Mouse (Mus musculus) neural tube, embryonic 14.5 days (tissue): ENCODE results near the gene Nf2. TPM values are rescaled to one million over a fixed set of nuclear protein-coding genes. Genes with fewer than 3 reads are reported as not detected.

Experiments used
- ATAC-seq: fragments of 200-750 bp; cut with Nextera tagmentation; 2 replicates; pipeline ENCODE4 v1.8.0; 2017; ENCODE audit warnings: low read depth, mild to moderate bottlenecking, moderate TSS enrichment, moderate library complexity
- H3K27ac ChIP-seq: fragments of 300-500 bp; sonication (generic); 2 replicates; pipeline ENCODE4 v1.5.1; 2014; ENCODE audit warnings: low read depth, mild to moderate bottlenecking, control low read depth, low read length, moderate library complexity, mixed read lengths
- H3K27me3 ChIP-seq: fragments of 300-500 bp; sonication (generic); 2 replicates; pipeline ENCODE4 v1.6.1; 2014; ENCODE audit warnings: low read length; ENCODE audit not compliant: control insufficient read depth, insufficient read depth
- H3K36me3 ChIP-seq: fragments of 300-500 bp; sonication (generic); 2 replicates; pipeline ENCODE4 v1.6.1; 2014; ENCODE audit warnings: low read length, mixed read lengths; ENCODE audit not compliant: control insufficient read depth, insufficient read depth
- H3K4me1 ChIP-seq: fragments of 300-500 bp; sonication (generic); 2 replicates; pipeline ENCODE4 v1.6.1; 2014; ENCODE audit warnings: low read length; ENCODE audit not compliant: control insufficient read depth, insufficient read depth
- H3K4me2 ChIP-seq: fragments of 300-500 bp; sonication (generic); 2 replicates; pipeline ENCODE4 v1.6.1; 2014; ENCODE audit warnings: mild to moderate bottlenecking, low read depth, low read length, control low read depth
- H3K4me3 ChIP-seq: fragments of 300-500 bp; sonication (generic); 2 replicates; pipeline ENCODE4 v1.5.1; 2014; ENCODE audit warnings: low read depth, low read length, control low read depth, mixed read lengths
- H3K9ac ChIP-seq: fragments of 300-500 bp; sonication (generic); replicated peaks from 2 replicates; pipeline ENCODE4 v1.6.1; 2014; ENCODE audit warnings: low read depth, mild to moderate bottlenecking, control low read depth, low read length, mixed read lengths
- H3K9me3 ChIP-seq: fragments of 300-500 bp; sonication (generic); 2 replicates; pipeline ENCODE4 v1.6.1; 2016; ENCODE audit warnings: low read length; ENCODE audit not compliant: control insufficient read depth
- WGBS: fragments of 180-500 bp; shearing (Covaris S2); extraction: QIAGEN DNeasy Blood & Tissue Kit; methylation state at CpG from one replicate; pipeline ENCODE4 v1.1.7; 2014; 5-methylcytosine and 5-hydroxymethylcytosine counted together
- polyA plus RNA-seq: library from polyadenylated mRNA; unstranded; fragments of >200 nt; fragmentation: Nextera tagmentation; extraction: Ambion mirVana; gene quantifications from 2 replicates; pipeline ENCODE4 v1.2.1, GENCODE M21; 2014

Nf2 gene
- polyA plus RNA-seq, 1 experiment from 2014 or later = 52.3 TPM

DNA sequence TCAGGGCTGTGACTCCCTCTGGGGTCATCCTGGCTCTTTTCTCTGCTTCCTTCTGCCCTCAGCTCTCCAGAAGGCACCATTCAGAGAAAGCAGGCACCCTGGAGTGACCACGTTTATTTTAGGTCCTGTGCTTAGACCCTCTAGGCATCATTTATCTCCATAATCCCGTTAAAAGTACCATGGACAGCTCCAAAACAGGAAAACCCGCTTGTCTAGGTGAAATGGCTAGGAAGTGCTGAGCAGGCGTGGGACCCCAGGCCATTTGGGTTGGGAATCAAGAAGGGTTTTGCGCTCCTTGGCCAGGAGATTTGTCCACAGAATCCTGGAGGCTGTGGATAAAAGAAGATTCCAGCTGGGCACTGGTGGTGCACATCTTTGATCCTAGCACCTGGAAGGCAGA, 85.7 kb downstream of the Nf2 start:
- Histone ChIP-seq H3K9ac (no peak overlapping the region), H3K4me2 (no peak overlapping the region), H3K27ac (no peak overlapping the region), H3K4me1 (peaks cover 24% of the 10 kb centered on the region), H3K27me3 (no peaks in the 10 kb centered on the region), H3K4me3 (no peak overlapping the region), H3K9me3 (no peaks in the 10 kb centered on the region), H3K36me3 (no peaks in the 10 kb centered on the region)
- ATAC-seq = no peak
- 23% methylated on average over 5 of the region's 5 CpGs for WGBS

DNA sequence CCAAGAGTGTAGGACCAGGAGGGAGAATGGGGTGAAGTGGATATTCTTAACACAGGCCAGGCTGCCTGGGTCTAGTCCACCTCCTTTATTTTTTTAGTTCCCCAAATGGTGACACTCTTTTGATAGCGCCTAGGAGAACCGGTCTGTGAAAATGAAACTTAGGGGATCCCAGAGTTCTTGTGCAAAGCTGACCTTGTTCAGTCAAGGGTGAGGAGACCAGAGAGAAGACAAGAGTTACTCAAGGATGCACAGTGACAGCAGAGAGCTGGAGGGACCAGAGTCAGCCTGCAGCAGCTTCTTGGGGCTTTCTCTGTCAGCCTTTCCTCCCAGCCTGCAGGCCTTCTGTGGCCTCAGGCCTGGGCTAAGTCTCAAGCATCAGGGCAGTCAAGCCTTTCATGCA, 86.8 kb downstream of the Nf2 start:
- Histone ChIP-seq H3K4me2 (no peak overlapping the region), H3K9me3 (no peaks in the 10 kb centered on the region), H3K4me1 (peaks cover 27% of the 10 kb centered on the region), H3K9ac (no peak overlapping the region), H3K27me3 (no peaks in the 10 kb centered on the region), H3K4me3 (no peak overlapping the region), H3K36me3 (no peaks in the 10 kb centered on the region), H3K27ac (peak overlapping the region; percentile 35; the same call in 1 of the 2 replicates)
- WGBS = 20% methylated on average over 2 of the region's 2 CpGs
- no peak for ATAC-seq

DNA sequence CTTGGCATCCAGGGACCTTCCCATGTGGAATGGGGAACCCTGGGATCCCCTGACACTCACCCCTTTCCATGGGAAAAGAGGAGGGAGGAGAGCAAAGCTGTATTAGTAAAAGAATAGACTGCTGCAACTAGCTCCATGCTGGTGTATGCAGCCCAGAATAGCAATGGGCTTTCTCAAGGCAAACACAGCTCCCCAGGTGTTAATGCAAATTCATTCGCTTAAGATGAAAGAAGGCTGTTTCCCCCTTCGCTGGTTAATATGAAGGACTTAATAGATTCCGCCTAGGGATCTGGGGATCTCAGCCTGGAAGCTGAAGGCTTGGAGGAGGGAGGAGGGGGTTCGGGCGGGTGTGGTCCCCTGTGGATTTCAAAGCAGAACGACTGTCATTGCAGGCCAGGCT, 87.3 kb downstream of the Nf2 start:
- H3K36me3 ChIP-seq = no peaks in the 10 kb centered on the region
- no peak overlapping the region for H3K4me3 ChIP-seq
- no peak for ATAC-seq
- no peak overlapping the region for H3K9ac ChIP-seq
- H3K27ac ChIP-seq = peak overlapping the region; percentile 35; the same call in 1 of the 2 replicates
- no peaks in the 10 kb centered on the region for H3K9me3 ChIP-seq
- WGBS = 12% methylated on average over 6 of the region's 6 CpGs
- H3K27me3 ChIP-seq = no peaks in the 10 kb centered on the region
- H3K4me2 ChIP-seq = no peak overlapping the region
- H3K4me1 ChIP-seq = peaks cover 27% of the 10 kb centered on the region

DNA sequence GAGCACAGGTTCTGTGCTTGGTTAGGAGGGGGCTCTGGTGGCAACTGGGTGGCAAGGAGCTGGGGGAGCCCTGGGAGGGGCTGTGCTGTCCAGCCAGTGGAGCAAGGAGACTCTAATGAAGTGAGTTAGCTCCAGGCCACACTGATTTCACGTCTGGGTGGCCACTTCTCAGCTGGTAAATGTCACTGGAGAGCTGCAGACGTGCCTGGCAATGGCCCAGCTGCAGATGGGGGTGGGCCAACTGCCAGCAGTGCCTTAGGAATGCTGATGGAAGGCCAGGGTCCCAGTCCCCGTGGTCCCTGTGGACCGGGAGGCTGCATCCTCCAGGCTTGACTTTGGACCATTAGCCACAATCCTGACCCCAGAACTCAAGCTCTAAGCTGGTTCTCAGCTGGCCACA, 88.9 kb downstream of the Nf2 start:
- WGBS = 3% methylated on average over 4 of the region's 4 CpGs
- 0 out of 2 replicates have a peak overlapping the region, but pooled peaks have one; percentile 28 for H3K27ac ChIP-seq
- no peaks in the 10 kb centered on the region for H3K27me3 ChIP-seq
- H3K4me1 ChIP-seq = peaks cover 27% of the 10 kb centered on the region
- H3K9ac ChIP-seq = no peak overlapping the region
- no peaks in the 10 kb centered on the region for H3K36me3 ChIP-seq
- no peak overlapping the region for H3K4me2 ChIP-seq
- peak; percentile 28 for ATAC-seq
- no peak overlapping the region for H3K4me3 ChIP-seq
- H3K9me3 ChIP-seq = no peaks in the 10 kb centered on the region

DNA sequence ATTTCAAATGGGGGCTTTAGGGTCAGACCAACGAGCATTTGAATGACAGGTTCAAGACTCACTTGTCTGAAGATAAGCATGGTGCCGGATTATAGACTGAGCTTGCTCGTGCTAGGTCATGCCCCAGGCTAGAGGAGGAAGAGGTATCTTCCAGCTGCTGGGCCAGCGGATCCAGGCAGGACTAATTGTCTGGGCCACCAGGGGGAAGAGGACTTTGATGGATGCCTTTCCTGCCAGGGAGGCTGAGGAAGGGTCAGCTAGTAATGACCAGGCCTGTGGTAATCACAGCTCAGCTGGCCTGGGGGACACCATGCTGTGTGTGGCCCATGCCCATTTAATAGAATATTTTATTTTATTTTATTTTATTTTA, 91.6 kb downstream of the Nf2 start:
- H3K27ac ChIP-seq = no peak overlapping the region
- no peak overlapping the region for H3K9ac ChIP-seq
- H3K4me1 ChIP-seq = peaks cover 26% of the 10 kb centered on the region
- no peak overlapping the region for H3K4me2 ChIP-seq
- WGBS = 10% methylated on average over 4 of the region's 4 CpGs
- ATAC-seq = no peak
- no peaks in the 10 kb centered on the region for H3K36me3 ChIP-seq
- no peaks in the 10 kb centered on the region for H3K9me3 ChIP-seq
- no peak overlapping the region for H3K4me3 ChIP-seq
- no peaks in the 10 kb centered on the region for H3K27me3 ChIP-seq

DNA sequence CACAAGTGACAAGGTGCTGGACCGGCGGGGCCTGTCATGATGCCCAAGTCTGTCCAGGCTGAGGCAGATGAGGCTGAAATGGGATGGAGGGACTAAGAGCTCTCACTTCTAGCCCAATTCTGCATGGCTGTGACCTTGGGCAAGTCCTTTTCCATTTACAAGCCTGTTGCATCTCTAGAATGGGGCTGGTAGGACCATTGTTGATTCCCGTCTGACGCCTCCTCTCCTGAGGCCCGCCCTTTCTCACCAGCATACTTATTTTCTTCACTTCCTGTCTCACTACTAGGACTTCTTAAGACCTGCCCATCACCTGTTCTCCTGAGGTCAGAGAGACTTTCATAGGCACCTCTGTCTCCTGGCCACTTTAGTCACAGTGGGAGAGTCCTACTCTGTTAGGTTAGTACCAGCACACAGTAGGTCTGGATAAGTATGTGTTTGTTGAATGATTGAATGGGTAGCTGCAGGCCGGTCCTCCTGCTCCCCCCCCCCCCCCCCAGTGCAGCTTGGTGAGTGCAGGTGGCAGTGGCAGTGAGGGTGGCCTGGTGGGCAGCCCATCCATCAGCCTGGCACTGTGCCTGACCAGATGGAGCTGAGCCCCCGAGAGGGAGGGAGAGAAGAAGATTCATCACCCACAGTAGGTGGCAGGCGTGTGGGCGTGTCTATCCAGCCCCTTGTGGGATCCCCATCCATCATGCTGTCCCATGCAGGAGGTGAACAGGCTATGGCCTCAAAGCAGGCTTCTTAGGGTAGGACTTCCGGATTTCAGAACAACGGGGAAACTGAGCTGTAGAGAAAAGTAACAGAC, 92.2 kb downstream of the Nf2 start:
- H3K9ac ChIP-seq = no peak overlapping the region
- H3K27ac ChIP-seq = no peak overlapping the region
- H3K36me3 ChIP-seq = no peaks in the 10 kb centered on the region
- 26% methylated on average over 11 of the region's 11 CpGs for WGBS
- no peak overlapping the region for H3K4me3 ChIP-seq
- no peak overlapping the region for H3K4me2 ChIP-seq
- H3K9me3 ChIP-seq = no peaks in the 10 kb centered on the region
- H3K4me1 ChIP-seq = peaks cover 25% of the 10 kb centered on the region
- H3K27me3 ChIP-seq = no peaks in the 10 kb centered on the region
- no peak for ATAC-seq

DNA sequence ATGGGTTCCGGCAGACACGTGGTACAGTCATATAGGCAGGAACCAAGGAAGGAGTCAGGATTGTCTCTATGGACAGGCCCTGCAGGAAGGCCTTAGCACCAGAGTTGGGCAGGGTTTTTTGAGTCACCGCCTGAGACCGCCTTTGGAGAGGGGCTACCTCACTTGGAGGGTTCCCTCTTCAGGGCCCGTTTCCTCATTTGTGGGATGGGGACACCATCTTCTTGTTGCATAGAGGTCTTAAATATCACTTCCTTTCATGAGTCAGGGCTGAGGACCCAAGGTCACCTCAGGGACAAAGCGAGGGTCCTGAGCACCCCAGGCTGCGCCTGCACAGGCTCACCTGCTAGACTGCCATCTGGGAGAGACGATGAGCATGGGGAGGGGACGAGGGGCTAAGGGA, 92.9 kb downstream of the Nf2 start:
- peaks cover 20% of the 10 kb centered on the region; the same call in 1 of the 2 replicates for H3K4me1 ChIP-seq
- H3K9ac ChIP-seq = no peak overlapping the region
- no peak overlapping the region for H3K27ac ChIP-seq
- no peak for ATAC-seq
- H3K9me3 ChIP-seq = no peaks in the 10 kb centered on the region
- no peak overlapping the region for H3K4me2 ChIP-seq
- H3K4me3 ChIP-seq = no peak overlapping the region
- H3K27me3 ChIP-seq = no peaks in the 10 kb centered on the region
- WGBS = 67% methylated on average over 9 of the region's 9 CpGs
- H3K36me3 ChIP-seq = no peaks in the 10 kb centered on the region

DNA sequence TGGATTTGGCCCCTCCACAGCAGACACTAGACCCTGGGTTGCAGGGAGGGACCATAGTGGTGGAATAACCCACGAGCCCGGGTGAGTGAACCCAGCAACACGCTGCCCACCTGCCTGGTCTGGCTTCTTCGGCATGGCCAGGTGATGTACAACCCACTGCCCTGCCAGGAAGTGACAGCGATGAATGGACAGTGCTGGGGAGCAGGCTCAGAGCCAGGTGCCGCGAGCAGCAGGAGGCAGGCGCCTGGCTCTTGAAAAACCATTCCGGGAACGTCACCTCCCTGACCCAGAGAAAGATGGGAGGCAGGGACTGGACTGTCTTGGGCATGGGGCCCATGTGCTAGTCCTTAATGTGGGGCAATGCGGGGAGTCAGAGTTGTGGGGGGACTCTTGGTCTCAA, 94.5 kb downstream of the Nf2 start:
- no peaks in the 10 kb centered on the region for H3K27me3 ChIP-seq
- no peak for ATAC-seq
- no peaks in the 10 kb centered on the region for H3K9me3 ChIP-seq
- peaks cover 11% of the 10 kb centered on the region; the same call in 1 of the 2 replicates for H3K4me1 ChIP-seq
- H3K4me2 ChIP-seq = no peak overlapping the region
- WGBS = 66% methylated on average over 11 of the region's 11 CpGs
- H3K36me3 ChIP-seq = no peaks in the 10 kb centered on the region
- H3K4me3 ChIP-seq = no peak overlapping the region
- no peak overlapping the region for H3K9ac ChIP-seq
- no peak overlapping the region for H3K27ac ChIP-seq

DNA sequence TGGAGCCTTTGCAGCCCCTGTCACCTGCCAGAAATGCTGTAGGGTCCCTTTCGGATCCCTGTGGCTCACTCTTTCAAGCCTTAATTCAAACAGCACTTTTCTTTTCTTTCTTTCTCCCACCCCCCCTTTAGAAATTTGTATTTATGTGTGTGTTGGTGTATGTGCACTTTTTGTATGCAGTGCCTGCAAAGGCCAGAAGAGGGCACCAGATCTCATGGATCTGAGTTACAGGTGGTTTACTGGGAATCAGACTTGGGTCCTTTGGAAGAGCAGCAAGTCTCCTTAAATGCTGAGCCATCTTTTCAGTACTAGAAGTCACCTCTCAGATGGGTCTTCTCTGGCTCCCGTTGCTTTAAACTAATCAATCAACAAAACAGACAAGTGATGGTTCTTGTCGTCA, 95.3 kb downstream of the Nf2 start:
- H3K27ac ChIP-seq = no peak overlapping the region
- no peaks in the 10 kb centered on the region for H3K27me3 ChIP-seq
- no peak overlapping the region for H3K9ac ChIP-seq
- ATAC-seq = no peak
- 92% methylated on average over 3 of the region's 3 CpGs for WGBS
- peaks cover 11% of the 10 kb centered on the region; the same call in 1 of the 2 replicates for H3K4me1 ChIP-seq
- H3K9me3 ChIP-seq = no peaks in the 10 kb centered on the region
- no peaks in the 10 kb centered on the region for H3K36me3 ChIP-seq
- H3K4me2 ChIP-seq = no peak overlapping the region
- no peak overlapping the region for H3K4me3 ChIP-seq
